Mouse (Mus musculus) thymus, adult 2 months (tissue): ENCODE measurements around the gene Ror1.

Experiments
- CTCF ChIP-seq: fragments of 200-500 bp; IDR thresholded peaks from 2 replicates; pipeline ENCODE4 v1.5.1; 2012; ENCODE audit warnings: mild to moderate bottlenecking, control low read depth, low read length, moderate library complexity, borderline replicate concordance; ENCODE audit not compliant: control insufficient read depth, poor library complexity, insufficient read depth; ENCODE audit errors: extremely low read depth
- POLR2A ChIP-seq: fragments of 200-500 bp; IDR thresholded peaks from 2 replicates; pipeline ENCODE4 v1.6.1; 2012; ENCODE audit warnings: mild to moderate bottlenecking, low read length, control low read depth, moderate library complexity; ENCODE audit not compliant: control insufficient read depth, poor library complexity, insufficient read depth; ENCODE audit errors: extremely low read depth

GRCm38 (mm10) chr4:100373780-100374179, 278.2 kb downstream of the Ror1 start:
- TF ChIP-seq POLR2A (no peak), CTCF (no peak)
